34 mouse cellular contexts compared by ENCODE assay signal in the genomic region with DNA sequence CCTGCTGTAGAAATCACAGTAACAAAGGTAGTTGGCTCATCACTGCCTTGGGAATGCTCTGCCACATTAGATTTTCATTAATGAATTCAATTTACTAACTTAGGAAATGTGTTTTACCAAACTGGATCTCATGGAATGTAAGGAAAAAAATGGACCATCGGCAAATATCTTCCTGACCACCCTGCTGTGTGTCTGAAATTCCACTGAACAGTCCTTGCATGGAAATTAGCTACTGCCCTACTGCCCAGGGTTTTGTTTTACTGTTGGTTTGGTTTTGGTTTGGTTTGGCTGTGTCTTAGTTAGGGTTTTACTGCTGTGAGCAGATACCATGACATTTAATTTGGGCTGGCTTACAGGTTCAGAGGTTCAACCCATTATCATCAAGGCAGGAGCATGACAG. TPM values are rescaled to one million over a fixed set of nuclear protein-coding genes. Genes with fewer than 3 reads are reported as not detected.
"Had no signal": no experiment of that assay in that cellular context is flagged by ENCODE, and none has a peak within 500 bp of the region (broad histone marks: within the 10 kb centered on the region; RNA-seq: fewer than 3 reads in every experiment).

No protein-coding gene starts in this region.

- H3K4me3 ChIP-seq: heart, embryonic 12.5 days; heart, embryonic 13.5 days; heart, embryonic 15.5 days; hindbrain, embryonic 10.5 days; hindbrain, embryonic 12.5 days; hindbrain, embryonic 13.5 days; hindbrain, embryonic 15.5 days; intestine, embryonic 15.5 days; kidney, embryonic 15.5 days; layer of hippocampus, adult 2 months; left cerebral cortex, adult 2 months had no signal

- ATAC-seq: hindbrain, embryonic 16.5 days; hindbrain, postnatal 0 days; inflammation-experienced regulatory T-cells, adult 6 months; intestine, embryonic 15.5 days; intestine, embryonic 16.5 days; intestine, postnatal 0 days had no signal

- H3K9me3 ChIP-seq: heart, embryonic 15.5 days; hindbrain, embryonic 13.5 days; hindbrain, embryonic 15.5 days; intestine, embryonic 15.5 days had no signal

- H3K27me3 ChIP-seq: heart, embryonic 12.5 days; heart, embryonic 15.5 days; hindbrain, embryonic 13.5 days; hindbrain, embryonic 15.5 days; intestine, embryonic 15.5 days had no signal

- DNase-seq: heart, postnatal 10 days; heart, postnatal 14 days; heart, postnatal 36 days; heart, postnatal 4 days; kidney, adult 11 months; kidney, adult 18-20 months; kidney, adult 2 months; kidney, adult 8-10 months; kidney, adult 9 months; kidney, postnatal 10 days; kidney, postnatal 25 days; kidney, postnatal 36 days; kidney, postnatal 4 days; layer of hippocampus, adult 9-11 months; layer of hippocampus, postnatal 36 days had no signal

- H3K4me1 ChIP-seq: heart, embryonic 12.5 days; heart, embryonic 13.5 days; heart, embryonic 15.5 days; hindbrain, embryonic 10.5 days; hindbrain, embryonic 12.5 days; hindbrain, embryonic 13.5 days; hindbrain, embryonic 15.5 days; intestine, embryonic 15.5 days; kidney, embryonic 15.5 days had no signal

- H3K9ac ChIP-seq: heart, embryonic 12.5 days; heart, embryonic 13.5 days; heart, embryonic 15.5 days; hindbrain, embryonic 12.5 days; hindbrain, embryonic 13.5 days; hindbrain, embryonic 14.5 days; hindbrain, embryonic 15.5 days; intestine, embryonic 15.5 days; kidney, embryonic 15.5 days had no signal

- H3K4me2 ChIP-seq: heart, embryonic 11.5 days; heart, embryonic 12.5 days; heart, embryonic 13.5 days; heart, embryonic 15.5 days; hindbrain, embryonic 12.5 days; hindbrain, embryonic 13.5 days; hindbrain, embryonic 14.5 days; hindbrain, embryonic 15.5 days; intestine, embryonic 15.5 days; kidney, embryonic 15.5 days had no signal

- H3K36me3 ChIP-seq: heart, embryonic 12.5 days; heart, embryonic 13.5 days; heart, embryonic 15.5 days; hindbrain, embryonic 10.5 days; hindbrain, embryonic 12.5 days; hindbrain, embryonic 13.5 days; hindbrain, embryonic 15.5 days; intestine, embryonic 15.5 days; kidney, embryonic 15.5 days had no signal

- H3K27ac ChIP-seq: heart, embryonic 13.5 days; heart, embryonic 15.5 days; hindbrain, embryonic 10.5 days; hindbrain, embryonic 12.5 days; hindbrain, embryonic 13.5 days; hindbrain, embryonic 14.5 days; hindbrain, embryonic 15.5 days; hindbrain, postnatal 0 days; intestine, embryonic 15.5 days; kidney, embryonic 15.5 days; kidney, postnatal 0 days; layer of hippocampus, adult 2 months; left cerebral cortex, adult 2 months had no signal

RNA-seq across cellular contexts. Expression of a gene that starts 17.1 kb away (rescaled TPM):
- polyA plus RNA-seq: inflammation-experienced regulatory T-cells, adult 6 months had no signal
